Mouse (Mus musculus): ENCODE measurements around the gene Tmem210.

The Tmem210 gene

DNA sequence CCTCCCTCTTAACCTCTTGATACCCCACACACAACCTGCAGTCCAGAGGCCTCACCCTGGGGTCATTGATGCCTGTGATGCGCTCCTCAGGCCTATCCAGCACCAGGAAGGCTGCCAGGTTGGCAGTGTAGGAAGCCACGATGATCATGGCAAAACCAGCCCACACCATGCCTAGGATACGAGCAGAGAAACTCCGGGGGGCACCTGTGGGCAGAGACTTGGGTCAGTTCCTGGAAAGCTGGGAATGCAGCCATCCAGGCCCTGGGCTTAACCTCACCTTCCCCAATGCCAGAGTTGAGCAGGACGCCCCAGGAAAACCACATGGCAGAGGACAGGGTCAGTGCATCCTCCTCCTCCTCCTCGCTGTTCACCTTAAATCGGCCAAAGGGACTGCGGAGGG, 9.1 kb downstream of the Tmem210 start:
- no peak for DNase-seq (ENCODE audit: low read depth)

DNA sequence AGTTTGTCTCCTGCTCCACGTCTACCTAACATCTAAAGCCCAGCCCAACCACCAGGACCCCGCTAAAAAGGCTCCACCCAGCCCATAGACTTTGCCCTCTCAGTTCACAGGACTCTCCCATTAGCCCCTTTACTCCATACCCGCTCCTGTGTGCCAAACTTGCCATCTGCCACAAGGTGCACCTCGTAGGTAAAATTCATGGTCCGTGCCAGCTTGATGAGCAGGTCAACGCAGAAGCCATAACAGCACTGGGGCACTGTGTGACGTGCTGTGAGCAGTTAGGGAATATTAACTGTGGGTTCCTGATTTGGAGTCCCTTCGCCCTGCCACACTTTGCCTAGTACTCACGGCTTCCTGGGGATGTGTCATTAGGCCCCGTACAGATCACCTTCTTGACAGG, 10.1 kb downstream of the Tmem210 start:
- DNase-seq (ENCODE audit: low read depth): no peak

DNA sequence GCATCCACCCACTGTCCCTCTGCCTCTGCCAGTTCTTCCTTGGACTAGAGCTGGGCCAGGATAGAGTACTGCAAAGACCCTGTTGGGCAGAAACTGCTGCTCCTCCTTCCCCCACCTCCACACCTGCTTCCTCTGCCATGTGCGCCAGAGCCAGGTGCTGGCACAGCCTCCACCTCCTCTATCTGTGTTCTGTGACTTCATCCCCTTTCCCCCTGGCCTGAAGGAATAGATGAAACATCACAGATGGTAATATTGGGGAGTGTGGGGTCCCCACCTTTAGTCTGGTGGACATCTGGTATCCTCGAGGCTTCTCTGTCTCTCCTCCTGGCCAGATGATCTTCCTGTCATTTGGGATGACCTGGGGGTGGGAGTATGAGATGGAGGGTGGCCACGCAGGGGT, 15.5 kb downstream of the Tmem210 start:
- no peak for DNase-seq (ENCODE audit: low read depth)

DNA sequence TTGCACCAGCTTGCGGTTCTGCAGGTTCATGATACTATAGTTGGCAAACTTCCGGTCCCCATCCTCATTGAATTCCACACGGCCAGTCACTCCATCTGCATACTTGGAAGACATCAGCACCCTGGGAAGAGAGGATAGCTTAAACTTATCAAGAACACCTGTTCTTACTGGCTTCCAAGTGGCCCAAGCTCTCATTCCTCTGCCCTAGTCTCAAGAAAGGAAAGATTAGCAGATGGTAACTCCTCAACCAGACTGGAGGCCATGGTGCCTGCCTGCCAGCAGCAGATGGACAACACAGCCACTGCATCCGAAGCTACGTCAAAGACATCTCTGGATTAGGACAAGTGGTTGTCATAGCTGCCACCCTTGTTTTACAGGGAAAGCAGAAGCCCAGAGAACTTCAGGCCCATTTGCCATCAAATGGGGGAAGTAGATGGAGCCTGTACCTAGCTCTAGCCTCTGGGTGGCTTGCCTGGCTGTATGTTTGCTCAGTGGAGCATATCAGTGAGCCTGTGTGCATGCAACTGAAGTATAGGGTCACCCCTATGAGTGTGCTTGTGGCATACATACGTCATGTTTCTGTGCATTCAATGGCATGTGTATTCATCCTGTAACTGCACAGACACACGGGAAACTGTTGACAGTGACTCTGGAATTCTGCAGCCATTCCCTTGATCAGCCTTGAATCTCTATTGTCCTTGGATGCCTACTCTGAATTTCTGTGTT, 16.1 kb downstream of the Tmem210 start:
- DNase-seq (ENCODE audit: low read depth): no peak

DNA sequence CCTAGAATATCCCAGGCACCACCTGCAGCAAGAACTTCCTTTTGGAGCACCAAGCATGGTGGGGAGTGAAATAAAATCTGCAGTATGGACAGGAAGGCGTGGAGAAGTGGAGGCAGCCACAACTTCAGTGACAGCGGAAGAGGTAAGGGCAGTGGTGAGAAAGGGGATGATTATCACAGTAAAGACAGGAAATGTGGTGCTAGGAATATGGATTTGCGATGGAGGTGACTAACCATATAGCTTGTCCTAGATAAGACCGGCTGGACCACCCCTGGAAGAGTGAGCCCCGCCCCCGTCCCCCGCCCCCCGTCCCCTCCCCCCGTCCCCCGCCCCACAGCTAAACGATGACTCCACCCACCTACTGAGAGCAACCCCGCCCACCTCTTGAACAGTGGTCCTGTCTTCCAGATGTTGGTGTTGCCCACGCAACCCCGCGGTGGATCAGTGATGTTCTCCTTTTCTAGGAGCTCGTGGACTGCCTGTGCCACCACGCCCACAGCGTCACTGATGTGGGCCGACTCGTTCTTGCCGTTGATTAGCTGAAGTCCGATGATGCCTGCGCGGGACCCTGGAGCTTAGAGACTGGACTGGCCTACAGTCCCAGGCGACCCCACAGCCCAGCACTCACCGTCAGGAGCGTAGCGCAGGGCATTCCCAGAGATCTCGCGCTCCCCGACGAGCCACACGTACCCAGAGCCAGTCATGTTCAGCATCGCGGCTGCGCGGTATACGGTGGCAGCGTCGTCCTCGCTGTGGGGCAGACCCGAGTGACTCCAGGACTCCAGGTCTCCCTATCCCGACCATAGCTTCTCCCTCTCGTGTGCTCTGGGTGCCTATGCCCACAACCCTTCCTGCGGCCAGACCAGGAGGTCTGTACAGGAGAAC, 17.0 kb downstream of the Tmem210 start:
- no peak for DNase-seq (ENCODE audit: low read depth)

DNA sequence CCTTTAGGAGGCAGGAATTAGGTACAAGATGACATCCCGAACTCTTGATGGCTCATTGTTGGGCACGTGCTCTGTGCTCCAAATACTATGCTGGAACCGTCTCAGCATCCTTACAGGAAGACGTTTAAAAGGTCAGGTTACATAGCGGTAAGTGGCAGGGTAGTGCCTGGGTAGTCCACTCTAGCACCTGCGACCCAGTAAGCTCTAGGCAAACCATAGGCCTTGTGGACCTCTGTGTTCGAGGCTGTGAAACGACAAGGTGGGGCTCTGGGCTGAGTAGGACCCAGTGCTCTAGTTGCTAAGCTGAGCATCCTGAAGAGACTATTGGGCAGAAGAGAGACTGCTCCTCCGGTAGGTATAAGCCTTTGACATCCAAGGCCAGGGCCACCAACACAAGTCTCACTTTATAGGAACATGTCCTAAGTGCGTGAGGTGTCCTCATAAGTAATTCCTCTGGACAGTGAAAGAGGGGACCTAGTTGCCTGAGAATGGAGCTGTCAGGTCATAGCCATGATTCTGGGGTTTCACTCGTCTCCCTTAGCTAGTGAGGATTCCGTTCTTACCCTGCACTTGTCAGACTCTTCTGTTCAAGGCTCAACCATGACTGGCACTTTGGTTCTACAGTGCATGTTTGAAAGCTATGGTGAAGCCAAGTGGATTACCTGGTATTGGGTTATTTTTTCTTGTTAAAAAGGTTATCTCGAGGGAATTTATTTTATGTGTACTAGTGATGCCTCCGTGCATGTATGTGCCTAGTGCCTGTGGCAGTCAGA, 17.8 kb downstream of the Tmem210 start:
- no peak for DNase-seq (ENCODE audit: low read depth)

DNA sequence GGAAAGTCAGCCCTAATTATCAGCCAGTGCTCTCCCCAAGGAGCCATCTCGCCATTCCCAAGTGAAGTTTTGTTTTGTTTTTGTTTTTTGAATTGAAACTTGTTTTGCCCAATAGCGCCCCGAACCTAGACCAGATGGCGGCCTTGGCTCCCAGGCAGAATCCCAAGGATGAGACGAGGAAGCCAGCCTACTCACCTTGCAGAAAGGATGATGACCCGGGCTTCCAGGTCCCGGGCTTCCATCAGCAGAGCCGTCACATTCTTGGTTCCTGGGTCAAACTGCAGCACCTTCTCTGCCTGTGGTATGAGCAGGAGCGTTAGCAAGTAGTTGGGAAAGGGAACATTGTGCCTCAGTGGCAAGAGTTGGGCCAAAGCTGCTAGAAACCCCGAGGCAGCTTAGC, 22.2 kb downstream of the Tmem210 start:
- DNase-seq (ENCODE audit: low read depth): no peak

DNA sequence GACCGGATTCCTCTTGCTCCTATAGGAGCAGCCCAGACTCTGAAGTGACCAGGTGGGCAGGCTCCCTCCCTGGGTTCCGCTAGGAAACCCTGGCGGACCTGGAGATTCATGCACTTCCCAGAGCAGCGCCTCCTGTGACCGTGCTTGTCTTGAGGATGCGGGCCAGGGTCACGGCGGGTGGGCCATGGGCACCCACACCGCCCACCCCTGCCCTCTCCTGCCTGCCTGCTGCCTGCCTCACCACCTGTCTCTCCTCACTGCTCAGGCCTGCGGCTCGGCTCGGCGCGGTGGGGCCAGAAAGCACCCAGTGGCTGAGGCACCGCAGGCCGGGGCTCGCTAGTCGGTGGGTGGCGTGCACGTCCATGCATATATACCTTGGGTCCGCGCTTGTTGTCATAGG, 23.0 kb downstream of the Tmem210 start:
- no peak for DNase-seq (ENCODE audit: low read depth)

DNA sequence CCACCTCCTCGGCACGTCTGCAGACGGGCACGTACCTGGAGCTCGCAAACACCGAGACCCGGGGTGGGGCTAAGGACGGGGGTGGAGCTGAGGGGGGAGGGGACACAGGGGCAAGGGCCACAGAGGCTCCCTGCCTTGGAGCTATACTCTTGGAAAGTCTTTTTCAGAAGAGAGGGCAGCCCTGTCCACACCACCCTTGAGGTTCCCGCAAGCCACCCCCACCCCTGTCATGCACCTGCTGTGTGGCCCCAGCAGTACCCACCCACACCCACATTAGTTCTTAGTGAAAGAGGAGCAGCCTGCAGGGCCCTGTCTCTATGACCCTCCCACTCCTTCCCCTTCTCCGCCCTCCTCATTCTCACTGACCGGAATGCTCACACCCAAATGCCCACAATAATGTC, 23.5 kb downstream of the Tmem210 start:
- DNase-seq (ENCODE audit: low read depth): no peak

DNA sequence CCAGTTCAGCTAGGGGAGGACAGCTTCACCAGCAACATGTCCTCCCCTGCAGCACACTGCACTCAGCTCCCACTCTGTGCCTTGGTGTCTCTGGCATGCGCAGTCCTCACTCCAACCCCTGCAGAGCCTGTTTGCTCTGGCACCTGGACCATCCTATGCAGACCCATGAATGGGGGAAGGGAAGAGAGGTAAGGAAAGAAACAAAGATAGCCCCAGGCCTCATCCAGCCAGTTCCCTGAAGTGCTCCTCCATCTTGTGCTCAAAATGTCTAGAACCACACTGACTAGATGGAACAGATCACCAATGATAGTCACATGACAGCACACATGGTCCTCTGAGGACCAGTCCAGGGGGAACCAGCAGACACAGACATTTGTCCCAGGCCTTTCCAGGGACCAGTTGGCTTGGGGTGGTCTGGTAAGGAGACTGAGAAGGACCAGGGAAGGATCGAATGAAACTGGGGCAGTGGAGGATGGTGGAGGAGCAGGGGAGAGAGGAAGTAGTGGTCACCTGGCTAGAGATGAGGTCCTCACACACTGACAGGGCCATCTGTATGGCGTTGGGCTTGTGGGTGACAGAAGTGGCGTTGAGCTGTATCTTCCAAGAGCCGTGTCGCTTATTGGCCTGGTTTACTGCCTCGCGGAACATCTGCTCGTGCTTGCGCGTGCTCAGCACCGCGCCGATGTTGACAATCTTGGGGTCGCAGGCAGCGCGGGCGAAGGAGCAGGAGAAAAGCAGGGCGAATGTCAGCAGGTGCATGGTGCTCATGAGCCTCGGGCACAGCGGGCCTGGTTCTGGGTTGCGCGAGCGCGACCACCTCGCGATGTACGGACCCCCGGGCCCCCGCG, 30.4 kb downstream of the Tmem210 start:
- DNase-seq (ENCODE audit: low read depth): no peak

DNA sequence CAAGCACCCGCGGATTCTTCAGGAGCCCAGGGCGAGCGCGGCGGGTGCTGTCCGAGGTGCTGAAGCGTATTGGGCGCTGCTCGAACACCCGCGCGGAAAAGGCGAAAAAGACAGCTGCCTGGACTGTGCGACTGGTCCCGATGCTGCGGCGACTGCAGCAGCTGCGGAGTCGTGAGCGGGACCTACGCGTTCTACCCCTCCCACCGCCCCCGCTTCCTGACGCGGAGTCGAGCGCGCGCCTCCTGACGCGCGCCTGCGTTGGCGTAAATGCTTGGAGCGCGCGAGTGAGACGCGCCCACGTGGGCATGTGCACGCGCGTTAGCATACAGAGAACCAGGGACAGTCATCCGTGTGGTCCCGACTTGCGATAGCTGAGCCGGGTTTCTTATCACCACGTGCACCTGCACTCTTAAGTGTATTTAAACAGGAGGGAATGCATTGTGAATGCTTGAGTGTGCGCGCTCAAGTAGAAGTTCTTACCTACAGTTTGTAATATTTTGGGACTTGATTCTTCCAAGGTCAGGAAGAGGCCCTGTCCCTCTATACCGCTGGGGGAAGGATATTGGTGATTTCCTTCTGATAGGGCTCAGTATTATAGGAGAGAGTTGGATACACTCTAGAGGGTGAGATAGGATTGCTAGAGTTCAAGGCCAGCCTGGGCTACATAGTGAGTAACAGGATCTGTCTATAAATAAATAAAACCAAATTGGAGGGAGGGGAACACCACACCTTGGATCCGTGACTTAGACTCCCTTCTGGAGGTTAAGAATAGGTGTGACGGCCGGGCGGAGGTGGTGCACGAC, 31.2 kb downstream of the Tmem210 start, which contains the start of gene Grin1:
Gene Grin1 (minus strand): TSS at position 217 of the 803 bp plus-strand sequence.
- DNase-seq (ENCODE audit: low read depth): no peak

DNA sequence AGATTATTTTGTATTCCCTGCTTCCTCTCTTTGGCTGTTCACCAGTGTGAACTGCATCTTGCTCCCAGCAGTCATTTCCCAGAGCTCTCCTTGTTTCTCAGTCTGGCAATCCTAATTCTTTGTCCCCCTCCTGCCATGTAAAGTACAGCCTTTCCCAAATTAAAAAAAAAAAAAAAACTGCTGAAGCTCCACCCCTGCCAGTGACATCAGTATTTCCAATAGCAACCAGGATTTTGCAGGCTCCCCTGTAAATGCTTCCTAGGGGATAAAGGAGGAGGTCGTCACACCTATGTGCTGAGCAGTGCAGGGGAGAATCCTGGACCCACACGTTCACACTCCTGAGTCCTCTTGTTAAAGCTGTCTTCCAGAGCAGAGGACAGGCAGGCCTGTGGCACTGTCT, 32.1 kb downstream of the Tmem210 start:
- no peak for DNase-seq (ENCODE audit: low read depth)

DNA sequence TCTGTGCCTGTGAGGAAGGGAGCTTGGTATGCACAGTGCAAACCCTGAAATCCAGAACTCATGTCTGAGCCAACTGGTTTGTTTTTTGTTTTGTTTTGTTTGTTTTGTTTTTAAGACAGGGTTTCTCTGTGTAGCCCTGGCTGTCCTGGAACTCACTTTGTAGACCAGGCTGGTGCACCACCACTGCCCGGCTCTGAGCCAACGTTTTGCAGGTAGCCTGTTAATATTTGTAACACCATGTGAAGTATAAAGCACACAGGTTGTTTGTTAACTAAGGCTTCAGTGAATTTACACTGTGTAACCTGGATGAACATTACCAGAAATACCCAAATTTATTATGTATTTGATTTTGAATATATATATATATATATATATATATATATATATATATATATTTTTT, 38.1 kb downstream of the Tmem210 start:
- no peak for DNase-seq (ENCODE audit: low read depth)

DNA sequence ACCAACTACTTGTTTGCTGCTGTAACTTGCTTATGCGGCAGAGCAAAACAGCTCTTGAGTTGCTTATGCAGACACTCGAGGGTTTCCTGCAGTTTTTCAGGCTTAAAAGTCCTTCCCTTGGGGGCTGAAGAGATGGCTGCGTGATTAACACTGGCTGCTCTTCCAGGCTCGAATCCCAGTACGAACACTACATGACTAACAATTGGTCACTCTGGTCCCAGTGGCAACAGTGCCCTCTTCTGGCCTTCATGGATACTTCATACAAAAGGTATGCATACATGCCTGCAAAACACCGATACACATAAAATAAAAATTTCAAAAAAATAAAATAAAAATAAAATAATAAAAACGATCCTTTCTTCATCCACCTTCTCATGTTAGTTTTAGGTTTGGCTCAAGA, 40.5 kb downstream of the Tmem210 start:
- DNase-seq (ENCODE audit: low read depth): no peak

DNA sequence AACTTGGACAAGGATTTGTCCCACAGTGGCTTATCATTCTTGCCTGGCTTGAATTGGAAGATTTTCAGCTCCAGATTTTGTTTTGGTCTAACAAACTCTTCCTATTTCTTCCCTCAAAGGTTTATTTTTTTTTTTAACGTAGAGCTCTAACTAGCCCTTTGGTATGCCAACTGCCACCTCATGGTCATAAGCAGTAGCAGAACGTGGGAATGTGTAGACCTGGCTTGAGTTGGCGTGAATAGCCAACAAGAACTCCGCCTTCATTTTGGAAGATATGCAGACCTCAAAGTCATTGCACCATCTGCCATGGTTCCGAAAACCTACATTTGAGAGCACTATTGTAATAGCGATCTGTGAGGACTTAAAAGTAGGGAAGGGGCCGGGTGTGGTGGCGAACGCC, 43.5 kb downstream of the Tmem210 start:
- no peak for DNase-seq (ENCODE audit: low read depth)

DNA sequence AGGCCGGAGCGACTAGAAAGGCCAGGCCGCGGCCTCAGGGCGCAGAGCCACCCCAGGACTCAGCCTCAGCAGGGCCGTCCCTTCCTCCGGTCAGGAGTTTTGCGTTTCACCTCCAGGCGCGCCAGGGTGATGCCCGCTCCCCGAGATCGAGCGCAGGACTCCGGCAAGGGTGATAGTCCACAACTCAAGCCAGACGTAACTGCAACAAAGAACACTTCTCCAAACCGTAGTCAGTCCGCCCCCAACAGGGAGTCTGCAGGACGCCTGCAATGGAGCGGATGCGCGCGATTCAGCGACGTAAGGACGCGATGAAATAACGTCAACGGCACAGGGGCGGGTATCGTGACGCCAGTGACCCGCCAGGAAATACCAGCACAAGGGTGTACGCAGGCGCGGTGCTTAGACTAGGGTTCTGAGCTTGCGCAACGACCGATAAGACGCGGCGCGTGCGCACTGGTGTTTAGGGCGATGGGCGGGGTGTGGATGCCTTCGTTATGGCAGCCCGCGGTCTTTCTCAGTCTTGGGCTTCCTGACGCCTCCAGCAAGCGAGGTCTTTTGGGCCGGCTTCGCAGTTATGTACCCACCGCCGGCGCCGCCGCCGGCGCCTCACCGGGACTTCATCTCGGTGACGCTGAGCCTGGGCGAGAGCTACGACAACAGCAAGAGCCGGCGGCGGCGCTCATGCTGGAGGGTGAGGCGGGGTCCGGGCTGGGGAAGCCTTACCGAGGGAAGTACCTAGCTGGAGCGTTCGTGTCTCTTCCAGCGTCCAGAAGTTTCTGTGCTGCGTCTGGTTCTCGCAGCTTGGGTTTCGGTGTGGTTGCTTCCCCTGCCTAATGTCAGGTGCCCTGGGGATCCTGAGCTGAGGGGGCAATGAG, 44.6 kb downstream of the Tmem210 start, which contains the start of gene Man1b1:
Gene Man1b1 (plus strand): TSS at position 53 of the 875 bp plus-strand sequence.
- peak; percentile 98 for DNase-seq (ENCODE audit: low read depth)

DNA sequence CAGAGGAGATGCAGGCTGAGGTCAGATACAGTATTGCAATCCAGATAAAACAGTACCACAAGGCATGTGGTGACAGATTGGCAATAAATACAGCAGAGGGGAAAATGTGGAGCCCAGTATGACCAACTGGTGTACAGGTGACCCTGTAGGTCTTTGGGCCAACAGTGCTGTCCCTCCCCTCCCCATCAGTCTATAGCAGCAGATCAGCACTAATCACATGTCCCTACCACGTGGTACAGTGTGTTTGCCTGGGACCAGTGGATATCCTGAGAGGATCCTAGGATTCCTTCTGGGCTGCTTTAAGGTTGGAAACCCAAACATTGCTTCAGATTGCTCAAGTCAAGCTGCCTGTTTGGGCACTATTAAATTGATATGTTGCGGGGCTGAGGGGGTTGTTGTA, 45.6 kb downstream of the Tmem210 start:
- DNase-seq (ENCODE audit: low read depth): no peak

DNA sequence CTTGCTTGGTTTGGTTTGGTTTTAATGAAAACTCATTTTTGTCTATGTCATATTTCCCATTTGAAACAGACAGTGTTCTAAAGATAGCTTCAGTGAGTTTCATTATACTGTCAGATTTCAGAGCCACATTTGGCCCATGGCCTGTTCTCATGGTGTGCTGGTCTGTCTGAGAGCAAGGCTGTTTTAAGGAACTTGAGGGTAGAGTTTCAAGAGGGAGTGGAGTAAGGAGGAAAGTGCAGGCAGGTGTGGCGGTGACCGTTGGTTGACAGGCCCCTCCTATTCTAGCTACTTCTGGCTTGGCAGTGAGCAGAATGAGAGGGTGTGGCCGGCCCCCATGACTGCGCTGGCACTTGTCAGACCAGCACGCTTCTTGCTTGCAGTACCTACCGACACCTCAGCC, 50.4 kb downstream of the Tmem210 start:
- no peak for DNase-seq (ENCODE audit: low read depth)
